Comparison of ENCODE assay signal across 11 mouse cellular contexts in genomic region chr1:85928688-85929065, GRCm38 (mm10). TPM values are rescaled to one million over a fixed set of nuclear protein-coding genes. Genes with fewer than 3 reads are reported as not detected.
DNase-seq lines count a peak whose midpoint lies in the region; ATAC-seq and TF ChIP-seq lines count a peak whose summit lies in the region.
"Had no signal": no experiment of that assay in that cellular context is flagged by ENCODE, and none has a peak within 500 bp of the region (broad histone marks: within the 10 kb centered on the region; RNA-seq: fewer than 3 reads in every experiment).

No protein-coding gene starts in this region.

- DNase-seq in gastrocnemius, adult 2 months, result no peak
- DNase-seq in gastrocnemius, postnatal 14 days, result no peak
- no peak for DNase-seq in embryonic facial prominence, embryonic 14.5 days (ENCODE audit: low spot score)
- DNase-seq in cerebellum, adult 18-20 months, result no peak
- no peak for DNase-seq in embryo, embryonic 9.5 days (ENCODE audit: extremely low spot score)
- DNase-seq in retina, postnatal 1 day, result no peak
- DNase-seq: adrenal gland, postnatal 10 days; heart, adult 18-20 months had no signal

- H3K4me3 ChIP-seq in gastrocnemius, adult 2 months, result no peak overlapping the region
- no peak overlapping the region for H3K4me3 ChIP-seq in embryonic facial prominence, embryonic 14.5 days (ENCODE audit: low read depth, low read length)
- H3K4me3 ChIP-seq in hindbrain, embryonic 16.5 days (ENCODE audit: low read length), result no peak overlapping the region
- H3K4me3 ChIP-seq in neural tube, embryonic 15.5 days (replicated peaks), result no peak overlapping the region

- no peak overlapping the region for H3K9ac ChIP-seq in embryonic facial prominence, embryonic 14.5 days (ENCODE audit: low read depth, low read length)
- H3K9ac ChIP-seq in hindbrain, embryonic 16.5 days (ENCODE audit: low read depth, low read length), result 0 out of 2 replicates have a peak overlapping the region, but pooled peaks have one; percentile 6
- H3K9ac ChIP-seq in neural tube, embryonic 15.5 days (replicated peaks), result no peak overlapping the region

- H3K4me1 ChIP-seq in embryonic facial prominence, embryonic 14.5 days (ENCODE audit: control insufficient read depth, insufficient read depth, low read length), result peaks cover 15% of the 10 kb centered on the region; the same call in 1 of the 2 replicates
- H3K4me1 ChIP-seq in hindbrain, embryonic 16.5 days (ENCODE audit: control insufficient read depth, insufficient read depth, low read depth, low read length), result peaks cover 30% of the 10 kb centered on the region
- H3K4me1 ChIP-seq in neural tube, embryonic 15.5 days, result peaks cover 40% of the 10 kb centered on the region

- no peaks in the 10 kb centered on the region for H3K27me3 ChIP-seq in embryonic facial prominence, embryonic 14.5 days (replicated peaks; ENCODE audit: control insufficient read depth, insufficient read depth, low read length)
- H3K27me3 ChIP-seq in hindbrain, embryonic 16.5 days (replicated peaks; ENCODE audit: control insufficient read depth, insufficient read depth, low read length), result no peaks in the 10 kb centered on the region
- H3K27me3 ChIP-seq in neural tube, embryonic 15.5 days (replicated peaks), result no peaks in the 10 kb centered on the region

- peak overlapping the region; percentile 16; the same call in 1 of the 2 replicates for H3K27ac ChIP-seq in gastrocnemius, adult 2 months
- H3K27ac ChIP-seq in embryonic facial prominence, embryonic 14.5 days (replicated peaks; ENCODE audit: low read depth, low read length), result peak overlapping the region; percentile 39; the same call in 1 of the 2 replicates
- peak overlapping the region; percentile 89 for H3K27ac ChIP-seq in hindbrain, embryonic 16.5 days (ENCODE audit: low read depth, low read length)
- H3K27ac ChIP-seq in neural tube, embryonic 15.5 days (replicated peaks), result peak overlapping the region; percentile 84

- WGBS in embryonic facial prominence, embryonic 14.5 days, result 72% methylated on average over 4 of the region's 4 CpGs
- WGBS in hindbrain, embryonic 16.5 days, result 34% methylated on average over 4 of the region's 4 CpGs
- 26% methylated on average over 4 of the region's 4 CpGs for WGBS in neural tube, embryonic 15.5 days

- no peaks in the 10 kb centered on the region for H3K36me3 ChIP-seq in embryonic facial prominence, embryonic 14.5 days (ENCODE audit: control insufficient read depth, insufficient read depth, low read length)
- no peaks in the 10 kb centered on the region for H3K36me3 ChIP-seq in hindbrain, embryonic 16.5 days (ENCODE audit: control insufficient read depth, insufficient read depth, low read length)
- H3K36me3 ChIP-seq in neural tube, embryonic 15.5 days, result no peaks in the 10 kb centered on the region

- TF ChIP-seq CTCF in gastrocnemius, adult 2 months (IDR thresholded peaks at IDR 0.05), result no peak

- ATAC-seq in embryonic facial prominence, embryonic 14.5 days (ENCODE audit: low read depth), result peak; percentile 60
- ATAC-seq in hindbrain, embryonic 16.5 days, result peak; percentile 55
- ATAC-seq in neural tube, embryonic 15.5 days (ENCODE audit: low FRiP score), result peak; percentile 64

- no peaks in the 10 kb centered on the region for H3K9me3 ChIP-seq in embryonic facial prominence, embryonic 14.5 days (ENCODE audit: control insufficient read depth, low read length)
- no peaks in the 10 kb centered on the region for H3K9me3 ChIP-seq in hindbrain, embryonic 16.5 days (ENCODE audit: control insufficient read depth, low read length)
- H3K9me3 ChIP-seq in neural tube, embryonic 15.5 days (replicated peaks), result no peaks in the 10 kb centered on the region

- intact Hi-C loops in gastrocnemius, adult 2 months (cut with DNase I), result no loop called here
- intact Hi-C loops in gastrocnemius, postnatal 14 days (cut with DNase I; ENCODE audit: low total_unique reads), result no loop called here

- H3K4me2 ChIP-seq in embryonic facial prominence, embryonic 14.5 days (ENCODE audit: low read depth, low read length), result no peak overlapping the region
- peak overlapping the region; percentile 29; the same call in 1 of the 2 replicates for H3K4me2 ChIP-seq in hindbrain, embryonic 16.5 days (ENCODE audit: low read length)
- H3K4me2 ChIP-seq in neural tube, embryonic 15.5 days, result peak overlapping the region; percentile 19

RNA-seq across cellular contexts. Expression of gene 4933407L21Rik, which starts 0.4 kb away (rescaled TPM):
- under 1 TPM in 1 of 2 experiments, not detected in 1; 0.36 TPM for total RNA-seq in gastrocnemius, adult 2 months (2021)
- under 1 TPM; 0.31 to 0.33 TPM for total RNA-seq in gastrocnemius, postnatal 14 days (2021)
- polyA plus RNA-seq in embryonic facial prominence, embryonic 14.5 days (2014; fragmentation: Nextera tagmentation; extraction: Ambion mirVana), result 0.43 and 0.54 TPM in 2 replicates
- 7.5 and 9.5 TPM in 2 replicates for polyA plus RNA-seq in hindbrain, embryonic 16.5 days (2015; fragmentation: Nextera tagmentation; extraction: Ambion mirVana)
- polyA plus RNA-seq in neural tube, embryonic 15.5 days (2015; fragmentation: Nextera tagmentation; extraction: Ambion mirVana), result 6.7 and 6.8 TPM in 2 replicates
- total RNA-seq: heart, adult 18-20 months had no signal
- polyA plus RNA-seq: neural tube, embryonic 11.5 days had no signal

RNA-seq across cellular contexts. Expression of gene Gpr55, which starts 32.1 kb away (rescaled TPM):
- not detected for total RNA-seq in gastrocnemius, adult 2 months (2021)
- total RNA-seq in gastrocnemius, postnatal 14 days (2021), result not detected
- not detected in 2 replicates for polyA plus RNA-seq in embryonic facial prominence, embryonic 14.5 days (2014; fragmentation: Nextera tagmentation; extraction: Ambion mirVana)
- polyA plus RNA-seq in hindbrain, embryonic 16.5 days (2015; fragmentation: Nextera tagmentation; extraction: Ambion mirVana), result 0.21 TPM in 2 replicates
- polyA plus RNA-seq in neural tube, embryonic 15.5 days (2015; fragmentation: Nextera tagmentation; extraction: Ambion mirVana), result 0.10 and 0.19 TPM in 2 replicates
- polyA plus RNA-seq: neural tube, embryonic 11.5 days had no signal

RNA-seq across cellular contexts. Expression of gene Itm2c, which starts 34.6 kb away (rescaled TPM):
- total RNA-seq in gastrocnemius, adult 2 months (2021), result 10 to 100 TPM; 22.3 to 23.1 TPM
- 10 to 100 TPM; 48.7 to 50.4 TPM for total RNA-seq in gastrocnemius, postnatal 14 days (2021)
- polyA plus RNA-seq in embryonic facial prominence, embryonic 14.5 days (2014; fragmentation: Nextera tagmentation; extraction: Ambion mirVana), result 158 and 177 TPM in 2 replicates
- polyA plus RNA-seq in hindbrain, embryonic 16.5 days (2015; fragmentation: Nextera tagmentation; extraction: Ambion mirVana), result 223 and 225 TPM in 2 replicates
- polyA plus RNA-seq in neural tube, embryonic 15.5 days (2015; fragmentation: Nextera tagmentation; extraction: Ambion mirVana), result 185 and 211 TPM in 2 replicates

Comparison
In these comparisons a context has a peak if more than half of its experiments do, and no peak if none do; other contexts are left out.
1. H3K27ac ChIP-seq: peak in every context shown above with its lines; median percentile 89 in hindbrain, embryonic 16.5 days; 84 in neural tube, embryonic 15.5 days; 39 in embryonic facial prominence, embryonic 14.5 days; 16 in gastrocnemius, adult 2 months.